Mouse (Mus musculus): ENCODE data around the gene Rasgrf2. TPM values are rescaled to one million over a fixed set of nuclear protein-coding genes. Genes with fewer than 3 reads are reported as not detected.

Gene Rasgrf2
- polyA plus RNA-seq, 1 experiment, result 0.04 TPM

DNA sequence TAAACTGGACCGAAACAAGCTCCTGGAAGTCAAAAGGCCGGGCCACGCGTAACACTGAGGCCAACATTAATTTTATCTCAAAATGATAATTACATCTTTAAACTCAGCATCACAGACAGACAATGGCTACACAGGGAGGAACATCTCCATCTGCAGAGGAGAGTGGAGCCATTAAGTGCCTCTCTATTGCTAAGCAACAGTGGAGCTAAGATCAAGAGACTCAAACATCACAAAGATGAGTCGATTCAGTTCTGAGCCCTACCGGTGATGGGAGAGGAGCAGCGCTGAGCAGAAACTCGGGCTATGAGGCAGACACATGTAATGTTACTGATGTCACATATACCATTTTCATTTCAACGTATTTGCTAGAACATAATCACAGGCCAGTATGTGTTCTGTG, 191.3 kb downstream of the Rasgrf2 start:
- no peak for TF ChIP-seq CEBPB (IDR thresholded peaks at IDR 0.05; ENCODE audit: low read depth)
- no peak for TF ChIP-seq CTCF (IDR thresholded peaks at IDR 0.05; ENCODE audit: control insufficient read depth, insufficient read depth, insufficient read length)
- TF ChIP-seq USF1 (IDR thresholded peaks at IDR 0.05; ENCODE audit: low read depth), result no peak
- no peak for TF ChIP-seq MAX (IDR thresholded peaks at IDR 0.05)
- TF ChIP-seq FOSL1 (IDR thresholded peaks at IDR 0.05; ENCODE audit: insufficient read depth, low read length, poor library complexity, severe bottlenecking), result no peak
- TF ChIP-seq MYOD1 (IDR thresholded peaks at IDR 0.05; ENCODE audit: control insufficient read depth, insufficient read length, low read depth), result no peak
- no peak for TF ChIP-seq MYOG (IDR thresholded peaks at IDR 0.05; ENCODE audit: control insufficient read depth, extremely low read depth, insufficient read length)
- H3ac ChIP-seq (ENCODE audit: control insufficient read depth, insufficient read length, low read depth), result no peak overlapping the region
- no peak overlapping the region for H3K4me3 ChIP-seq (ENCODE audit: insufficient read depth, poor library complexity, severe bottlenecking)
- no peaks in the 10 kb centered on the region for H3K36me3 ChIP-seq (ENCODE audit: control insufficient read depth, insufficient read depth)
- H3K27me3 ChIP-seq (ENCODE audit: control insufficient read depth, insufficient read depth, insufficient read length), result no peaks in the 10 kb centered on the region
- H3K79me3 ChIP-seq (ENCODE audit: low read depth), result no peaks in the 10 kb centered on the region
- H3K79me2 ChIP-seq (ENCODE audit: control insufficient read depth, insufficient read depth), result no peaks in the 10 kb centered on the region

DNA sequence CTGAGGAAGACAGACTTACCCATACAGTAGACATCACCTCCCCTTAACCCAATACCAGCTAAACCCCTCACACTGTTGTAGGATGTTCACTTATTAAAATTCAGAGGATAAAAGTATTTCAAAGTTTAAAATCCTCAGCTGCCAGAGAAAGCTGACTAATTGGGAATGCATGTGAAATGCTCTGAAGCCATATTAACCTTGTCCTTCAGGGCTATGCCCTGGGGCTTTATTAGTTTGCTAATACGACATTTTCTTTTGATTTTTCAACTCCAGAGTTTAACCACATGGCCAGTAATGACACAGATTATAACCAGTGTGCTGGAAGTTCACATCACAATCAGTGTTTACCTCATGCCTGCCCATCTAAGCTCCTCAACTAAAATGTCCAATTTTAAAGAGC, 192.6 kb downstream of the Rasgrf2 start:
- Histone ChIP-seq H3ac (ENCODE audit: control insufficient read depth, insufficient read length, low read depth) (no peak overlapping the region), H3K79me3 (ENCODE audit: low read depth) (no peaks in the 10 kb centered on the region), H3K79me2 (ENCODE audit: control insufficient read depth, insufficient read depth) (no peaks in the 10 kb centered on the region), H3K4me3 (ENCODE audit: insufficient read depth, poor library complexity, severe bottlenecking) (no peak overlapping the region), H3K27me3 (ENCODE audit: control insufficient read depth, insufficient read depth, insufficient read length) (no peaks in the 10 kb centered on the region), H3K36me3 (ENCODE audit: control insufficient read depth, insufficient read depth) (no peaks in the 10 kb centered on the region)
- no peak for TF ChIP-seq CTCF (IDR thresholded peaks at IDR 0.05; ENCODE audit: control insufficient read depth, insufficient read depth, insufficient read length)

- Histone ChIP-seq H3ac (ENCODE audit: control insufficient read depth, insufficient read length, low read depth) (no peak overlapping the region), H3K79me2 (ENCODE audit: control insufficient read depth, insufficient read depth) (no peaks in the 10 kb centered on the region), H3K79me3 (ENCODE audit: low read depth) (no peaks in the 10 kb centered on the region), H3K4me3 (ENCODE audit: insufficient read depth, poor library complexity, severe bottlenecking) (no peak overlapping the region), H3K27me3 (ENCODE audit: control insufficient read depth, insufficient read depth, insufficient read length) (no peaks in the 10 kb centered on the region), H3K36me3 (ENCODE audit: control insufficient read depth, insufficient read depth) (no peaks in the 10 kb centered on the region)
- TF ChIP-seq MAX (IDR thresholded peaks at IDR 0.05), result no peak
Observed at GRCm38 (mm10) chr13:91937232-91937631, 194.2 kb downstream of the Rasgrf2 start.

GRCm38 (mm10) chr13:91932122-91932521, 199.3 kb downstream of the Rasgrf2 start:
- H3K36me3 ChIP-seq (ENCODE audit: control insufficient read depth, insufficient read depth), result no peaks in the 10 kb centered on the region
- H3K4me3 ChIP-seq (ENCODE audit: insufficient read depth, poor library complexity, severe bottlenecking), result no peak overlapping the region
- no peaks in the 10 kb centered on the region for H3K79me2 ChIP-seq (ENCODE audit: control insufficient read depth, insufficient read depth)
- H3K79me3 ChIP-seq (ENCODE audit: low read depth), result no peaks in the 10 kb centered on the region
- H3K27me3 ChIP-seq (ENCODE audit: control insufficient read depth, insufficient read depth, insufficient read length), result no peaks in the 10 kb centered on the region
- no peak overlapping the region for H3ac ChIP-seq (ENCODE audit: control insufficient read depth, insufficient read length, low read depth)
- TF ChIP-seq MAX (IDR thresholded peaks at IDR 0.05), result no peak
- TF ChIP-seq MYOG (IDR thresholded peaks at IDR 0.05; ENCODE audit: control insufficient read depth, extremely low read depth, insufficient read length), result no peak
- no peak for TF ChIP-seq CEBPB (IDR thresholded peaks at IDR 0.05; ENCODE audit: low read depth)

GRCm38 (mm10) chr13:91929943-91930726, 201.3 kb downstream of the Rasgrf2 start:
- Histone ChIP-seq H3ac (ENCODE audit: control insufficient read depth, insufficient read length, low read depth) (no peak overlapping the region), H3K27me3 (ENCODE audit: control insufficient read depth, insufficient read depth, insufficient read length) (no peaks in the 10 kb centered on the region), H3K79me3 (ENCODE audit: low read depth) (no peaks in the 10 kb centered on the region), H3K36me3 (ENCODE audit: control insufficient read depth, insufficient read depth) (no peaks in the 10 kb centered on the region), H3K4me3 (ENCODE audit: insufficient read depth, poor library complexity, severe bottlenecking) (no peak overlapping the region), H3K79me2 (ENCODE audit: control insufficient read depth, insufficient read depth) (no peaks in the 10 kb centered on the region)
- TF ChIP-seq MAX (IDR thresholded peaks at IDR 0.05), result no peak

GRCm38 (mm10) chr13:91928605-91929389, 202.7 kb downstream of the Rasgrf2 start:
- Histone ChIP-seq H3K27me3 (ENCODE audit: control insufficient read depth, insufficient read depth, insufficient read length) (no peaks in the 10 kb centered on the region), H3ac (ENCODE audit: control insufficient read depth, insufficient read length, low read depth) (no peak overlapping the region), H3K79me2 (ENCODE audit: control insufficient read depth, insufficient read depth) (no peaks in the 10 kb centered on the region), H3K36me3 (ENCODE audit: control insufficient read depth, insufficient read depth) (no peaks in the 10 kb centered on the region), H3K4me3 (ENCODE audit: insufficient read depth, poor library complexity, severe bottlenecking) (no peak overlapping the region), H3K79me3 (ENCODE audit: low read depth) (no peaks in the 10 kb centered on the region)
- no peak for TF ChIP-seq MYOD1 (IDR thresholded peaks at IDR 0.05; ENCODE audit: control insufficient read depth, insufficient read length, low read depth)
- TF ChIP-seq MAX (IDR thresholded peaks at IDR 0.05), result no peak
- TF ChIP-seq FOSL1 (IDR thresholded peaks at IDR 0.05; ENCODE audit: insufficient read depth, low read length, poor library complexity, severe bottlenecking), result no peak
- no peak for TF ChIP-seq CEBPB (IDR thresholded peaks at IDR 0.05; ENCODE audit: low read depth)
- TF ChIP-seq MYOG (IDR thresholded peaks at IDR 0.05; ENCODE audit: control insufficient read depth, extremely low read depth, insufficient read length), result no peak
- no peak for TF ChIP-seq CTCF (IDR thresholded peaks at IDR 0.05; ENCODE audit: control insufficient read depth, insufficient read depth, insufficient read length)
- no peak for TF ChIP-seq USF1 (IDR thresholded peaks at IDR 0.05; ENCODE audit: low read depth)

Data from C2C12 (cell line).